Mouse (Mus musculus): ENCODE measurements around the gene Etv6. TPM values are rescaled to one million over a fixed set of nuclear protein-coding genes. Genes with fewer than 3 reads are reported as not detected.

The Etv6 gene
- polyA plus RNA-seq, 1 experiment, result 4.4 TPM

DNA sequence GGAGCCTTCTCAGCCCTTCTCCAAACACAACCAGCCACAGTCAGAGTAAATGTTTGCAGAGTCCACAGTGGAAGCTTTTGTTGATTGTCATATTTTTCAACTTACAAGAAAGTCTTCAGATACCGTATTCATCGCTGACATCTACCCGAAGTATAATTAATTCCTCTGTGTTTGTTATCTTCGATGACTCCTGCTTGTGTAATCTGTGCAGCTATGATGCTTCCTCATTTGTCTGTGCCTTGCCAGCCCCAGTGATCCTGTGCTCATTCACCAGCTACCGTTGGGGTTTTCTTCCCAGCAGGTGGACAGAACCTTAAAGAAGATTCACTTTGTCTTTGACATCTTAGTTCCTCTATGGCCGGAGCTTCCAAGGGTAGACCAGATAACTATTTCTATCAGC lies 37.4 kb downstream of the Etv6 start:
- Histone ChIP-seq H3K27ac (ENCODE audit: control insufficient read depth, insufficient read depth, low read depth, low read length) (no peak overlapping the region), H3K4me3 (ENCODE audit: control insufficient read depth, low read depth, low read length) (no peak overlapping the region), H3K4me1 (ENCODE audit: control insufficient read depth, insufficient read depth, low read length) (no peaks in the 10 kb centered on the region), H3K36me3 (ENCODE audit: control insufficient read depth, insufficient read depth, low read length) (no peaks in the 10 kb centered on the region), H3K27me3 (ENCODE audit: control insufficient read depth, insufficient read depth, low read length) (no peaks in the 10 kb centered on the region)
- TF ChIP-seq CTCF (IDR thresholded peaks at IDR 0.05; ENCODE audit: control insufficient read depth, insufficient read depth, insufficient replicate concordance, low read depth, low read length), result no peak
- no peak for TF ChIP-seq POLR2A (IDR thresholded peaks at IDR 0.05; ENCODE audit: control insufficient read depth, low read depth, low read length)

DNA sequence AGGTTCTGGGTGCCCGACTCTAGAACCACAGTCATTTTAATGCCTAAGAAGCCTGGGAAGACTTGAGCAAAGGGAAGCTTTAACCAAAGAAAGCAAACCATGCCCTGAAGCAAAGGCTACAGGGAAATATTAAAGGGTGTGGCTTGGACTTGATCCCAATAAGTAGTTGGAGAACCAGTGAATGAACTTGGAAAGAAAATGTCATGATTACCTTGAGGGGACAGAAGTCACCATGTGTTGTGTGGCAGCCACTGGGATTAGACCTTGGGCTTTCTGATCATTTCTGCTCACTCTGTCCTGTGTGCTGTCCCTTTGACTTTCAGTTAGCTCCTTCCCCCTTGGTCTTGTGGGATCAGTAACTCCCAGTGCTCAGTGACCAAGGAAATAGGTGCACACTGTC lies 38.9 kb downstream of the Etv6 start:
- TF ChIP-seq CTCF (IDR thresholded peaks at IDR 0.05; ENCODE audit: control insufficient read depth, insufficient read depth, insufficient replicate concordance, low read depth, low read length) (no peak), POLR2A (IDR thresholded peaks at IDR 0.05; ENCODE audit: control insufficient read depth, low read depth, low read length) (no peak)
- Histone ChIP-seq H3K27ac (ENCODE audit: control insufficient read depth, insufficient read depth, low read depth, low read length) (no peak overlapping the region), H3K4me1 (ENCODE audit: control insufficient read depth, insufficient read depth, low read length) (no peaks in the 10 kb centered on the region), H3K27me3 (ENCODE audit: control insufficient read depth, insufficient read depth, low read length) (no peaks in the 10 kb centered on the region), H3K36me3 (ENCODE audit: control insufficient read depth, insufficient read depth, low read length) (no peaks in the 10 kb centered on the region), H3K4me3 (ENCODE audit: control insufficient read depth, low read depth, low read length) (no peak overlapping the region)

DNA sequence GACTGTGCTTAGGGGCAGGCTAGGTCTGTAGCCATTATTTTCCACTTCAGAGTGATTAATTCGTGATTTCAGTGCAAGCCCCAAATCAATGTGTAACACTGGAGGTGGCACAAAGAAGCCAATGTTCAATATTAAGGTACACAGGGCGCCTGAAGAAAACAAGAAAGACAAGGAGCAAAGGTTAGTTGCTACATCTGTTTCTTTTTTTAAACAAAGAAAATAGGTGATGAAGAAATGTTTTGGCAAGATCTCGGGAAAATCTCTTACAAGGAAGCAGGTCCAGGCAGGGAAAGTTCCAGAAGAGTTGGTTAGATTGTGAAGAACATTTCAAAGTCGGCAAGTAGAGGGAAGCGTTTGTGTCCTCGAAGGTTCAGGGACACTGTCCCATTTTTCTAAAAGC lies 39.5 kb downstream of the Etv6 start:
- no peak overlapping the region for H3K4me3 ChIP-seq (ENCODE audit: control insufficient read depth, low read depth, low read length)
- H3K4me1 ChIP-seq (ENCODE audit: control insufficient read depth, insufficient read depth, low read length), result no peaks in the 10 kb centered on the region
- H3K27me3 ChIP-seq (ENCODE audit: control insufficient read depth, insufficient read depth, low read length), result no peaks in the 10 kb centered on the region
- no peaks in the 10 kb centered on the region for H3K36me3 ChIP-seq (ENCODE audit: control insufficient read depth, insufficient read depth, low read length)
- no peak overlapping the region for H3K27ac ChIP-seq (ENCODE audit: control insufficient read depth, insufficient read depth, low read depth, low read length)
- TF ChIP-seq CTCF (IDR thresholded peaks at IDR 0.05; ENCODE audit: control insufficient read depth, insufficient read depth, insufficient replicate concordance, low read depth, low read length) (no peak), POLR2A (IDR thresholded peaks at IDR 0.05; ENCODE audit: control insufficient read depth, low read depth, low read length) (no peak)

DNA sequence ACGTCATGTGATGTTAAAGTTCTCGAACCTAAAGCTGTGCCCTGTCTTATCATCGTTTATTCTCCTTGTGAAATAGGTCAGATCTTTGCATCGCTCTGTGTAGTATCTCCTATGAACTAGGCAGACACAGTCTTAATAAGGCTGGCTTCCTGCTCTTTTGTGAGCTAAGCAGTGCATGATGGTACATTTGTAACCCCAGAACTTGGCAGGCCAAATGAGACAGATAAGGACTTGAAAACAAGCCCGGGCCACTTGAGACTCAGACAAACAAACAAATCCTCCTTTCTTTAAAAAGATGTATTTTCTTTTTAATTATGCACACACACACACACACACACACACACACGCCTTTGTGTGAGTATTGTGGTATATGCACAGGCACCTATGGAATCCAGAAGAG lies 42.5 kb downstream of the Etv6 start:
- H3K4me3 ChIP-seq (ENCODE audit: control insufficient read depth, low read depth, low read length), result no peak overlapping the region
- H3K4me1 ChIP-seq (ENCODE audit: control insufficient read depth, insufficient read depth, low read length), result no peaks in the 10 kb centered on the region
- no peak overlapping the region for H3K27ac ChIP-seq (ENCODE audit: control insufficient read depth, insufficient read depth, low read depth, low read length)
- TF ChIP-seq CTCF (IDR thresholded peaks at IDR 0.05; ENCODE audit: control insufficient read depth, insufficient read depth, insufficient replicate concordance, low read depth, low read length), result no peak
- TF ChIP-seq POLR2A (IDR thresholded peaks at IDR 0.05; ENCODE audit: control insufficient read depth, low read depth, low read length), result no peak
- H3K27me3 ChIP-seq (ENCODE audit: control insufficient read depth, insufficient read depth, low read length), result no peaks in the 10 kb centered on the region
- no peaks in the 10 kb centered on the region for H3K36me3 ChIP-seq (ENCODE audit: control insufficient read depth, insufficient read depth, low read length)

DNA sequence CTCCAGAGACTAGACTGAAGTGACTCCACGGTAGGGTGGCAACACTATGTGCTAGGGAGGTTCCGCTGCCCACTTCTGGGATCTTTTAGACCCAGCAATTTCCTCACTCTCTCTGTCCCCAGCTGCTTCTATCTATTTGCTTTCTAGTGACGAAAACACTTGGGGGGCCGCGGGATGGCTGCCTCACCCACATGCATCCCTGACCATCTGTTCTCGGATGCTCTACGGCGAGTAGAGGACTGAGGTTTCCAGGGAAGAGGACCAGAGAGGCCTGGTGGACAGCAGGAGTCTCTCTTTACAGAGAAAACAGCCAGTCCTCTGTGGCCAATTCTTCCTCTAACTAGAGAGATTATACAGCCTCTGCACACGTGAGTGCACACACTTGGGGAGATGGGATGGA lies 43.6 kb downstream of the Etv6 start:
- TF ChIP-seq CTCF (IDR thresholded peaks at IDR 0.05; ENCODE audit: control insufficient read depth, insufficient read depth, insufficient replicate concordance, low read depth, low read length) (no peak), POLR2A (IDR thresholded peaks at IDR 0.05; ENCODE audit: control insufficient read depth, low read depth, low read length) (no peak)
- H3K4me1 ChIP-seq (ENCODE audit: control insufficient read depth, insufficient read depth, low read length), result no peaks in the 10 kb centered on the region
- H3K27me3 ChIP-seq (ENCODE audit: control insufficient read depth, insufficient read depth, low read length), result no peaks in the 10 kb centered on the region
- H3K36me3 ChIP-seq (ENCODE audit: control insufficient read depth, insufficient read depth, low read length), result no peaks in the 10 kb centered on the region
- H3K27ac ChIP-seq (ENCODE audit: control insufficient read depth, insufficient read depth, low read depth, low read length), result no peak overlapping the region
- no peak overlapping the region for H3K4me3 ChIP-seq (ENCODE audit: control insufficient read depth, low read depth, low read length)

DNA sequence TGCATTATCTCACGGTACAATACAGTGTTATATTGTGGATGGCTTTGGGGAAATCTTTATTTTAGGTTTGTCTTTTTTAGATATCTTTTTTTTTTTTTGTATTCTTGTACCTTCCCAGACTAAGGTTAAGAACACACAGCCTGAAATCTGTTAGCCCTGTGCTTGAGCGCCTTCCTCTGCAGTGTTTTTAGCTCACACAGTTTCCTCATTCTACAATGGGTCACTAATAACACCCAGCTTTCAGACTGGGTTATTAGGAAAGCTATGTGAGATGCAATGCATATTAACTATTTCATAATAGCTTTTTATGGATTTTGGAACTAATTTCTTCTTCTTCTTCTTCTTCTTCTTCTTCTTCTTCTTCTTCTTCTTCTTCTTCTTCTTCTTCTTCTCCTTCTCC lies 44.1 kb downstream of the Etv6 start:
- TF ChIP-seq CTCF (IDR thresholded peaks at IDR 0.05; ENCODE audit: control insufficient read depth, insufficient read depth, insufficient replicate concordance, low read depth, low read length) (no peak), POLR2A (IDR thresholded peaks at IDR 0.05; ENCODE audit: control insufficient read depth, low read depth, low read length) (no peak)
- Histone ChIP-seq H3K27ac (ENCODE audit: control insufficient read depth, insufficient read depth, low read depth, low read length) (no peak overlapping the region), H3K4me1 (ENCODE audit: control insufficient read depth, insufficient read depth, low read length) (no peaks in the 10 kb centered on the region)

DNA sequence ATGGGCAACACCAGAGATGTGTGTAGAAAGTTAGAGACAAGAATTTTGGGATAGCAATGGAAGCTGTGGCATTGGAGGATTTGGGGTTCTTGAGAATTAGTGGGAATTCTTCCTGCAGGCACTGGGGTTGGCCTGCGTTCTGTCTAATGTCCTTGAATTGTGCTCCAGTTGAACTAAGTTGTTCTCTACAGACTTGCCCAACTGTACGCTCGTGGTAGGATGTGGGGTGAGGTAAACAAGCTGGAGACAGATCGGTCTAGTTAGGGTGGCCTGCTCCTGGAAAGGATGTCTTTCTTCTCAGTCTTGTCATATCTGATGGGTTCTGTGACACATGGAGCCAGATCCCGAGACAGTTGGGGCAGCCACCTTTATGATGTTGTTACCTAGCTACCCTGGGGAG lies 45.4 kb downstream of the Etv6 start:
- TF ChIP-seq CTCF (IDR thresholded peaks at IDR 0.05; ENCODE audit: control insufficient read depth, insufficient read depth, insufficient replicate concordance, low read depth, low read length) (no peak), POLR2A (IDR thresholded peaks at IDR 0.05; ENCODE audit: control insufficient read depth, low read depth, low read length) (no peak)
- no peak overlapping the region for H3K4me3 ChIP-seq (ENCODE audit: control insufficient read depth, low read depth, low read length)
- H3K36me3 ChIP-seq (ENCODE audit: control insufficient read depth, insufficient read depth, low read length), result no peaks in the 10 kb centered on the region

More for the DNA sequence above, 44.1 kb downstream of the Etv6 start:
- no peaks in the 10 kb centered on the region for H3K36me3 ChIP-seq (ENCODE audit: control insufficient read depth, insufficient read depth, low read length)
- no peaks in the 10 kb centered on the region for H3K27me3 ChIP-seq (ENCODE audit: control insufficient read depth, insufficient read depth, low read length)
- H3K4me3 ChIP-seq (ENCODE audit: control insufficient read depth, low read depth, low read length), result no peak overlapping the region

More for the DNA sequence above, 45.4 kb downstream of the Etv6 start:
- no peaks in the 10 kb centered on the region for H3K27me3 ChIP-seq (ENCODE audit: control insufficient read depth, insufficient read depth, low read length)
- no peak overlapping the region for H3K27ac ChIP-seq (ENCODE audit: control insufficient read depth, insufficient read depth, low read depth, low read length)
- no peaks in the 10 kb centered on the region for H3K4me1 ChIP-seq (ENCODE audit: control insufficient read depth, insufficient read depth, low read length)

Data from testis, adult 2 months (tissue).